Mouse (Mus musculus): ENCODE data around the gene Cpxm2.

The Cpxm2 gene

DNA sequence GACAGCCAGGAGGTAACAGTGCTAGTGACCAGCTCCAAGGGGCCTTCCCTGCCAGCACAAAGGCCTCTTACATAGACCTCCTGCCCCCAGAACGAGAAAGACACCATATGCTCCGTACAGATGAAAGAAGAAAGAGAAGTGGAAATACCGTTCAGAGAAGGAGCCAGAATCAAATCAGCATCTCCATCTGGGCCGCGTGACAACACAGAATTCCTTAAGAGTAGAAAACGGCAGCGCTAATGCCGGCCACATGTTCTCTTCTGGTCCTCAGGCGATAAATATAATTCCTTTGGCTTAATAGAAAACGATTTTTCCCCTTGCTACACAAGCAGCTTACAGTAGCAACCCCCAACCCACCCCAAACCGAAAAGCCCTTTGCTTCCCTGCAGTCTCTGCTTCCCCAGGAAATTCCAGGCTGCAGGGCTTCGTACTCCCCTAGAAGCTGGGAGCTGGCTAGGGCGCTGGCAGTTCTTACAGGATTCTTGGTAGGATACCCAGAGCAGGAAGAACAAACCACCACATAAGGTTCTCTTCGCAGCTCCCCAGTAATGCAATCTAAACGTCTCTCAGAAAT, 9.2 kb downstream of the Cpxm2 start:
- no peak for DNase-seq (ENCODE audit: low read depth, low spot score)

GRCm38 (mm10) chr7:132128687-132129086, 25.9 kb downstream of the Cpxm2 start:
- DNase-seq (ENCODE audit: low read depth, low spot score) = no peak

- DNase-seq (ENCODE audit: low read depth, low spot score) = no peak
These were observed 29.6 kb downstream of the Cpxm2 start for GRCm38 (mm10) chr7:132124948-132125347.

DNA sequence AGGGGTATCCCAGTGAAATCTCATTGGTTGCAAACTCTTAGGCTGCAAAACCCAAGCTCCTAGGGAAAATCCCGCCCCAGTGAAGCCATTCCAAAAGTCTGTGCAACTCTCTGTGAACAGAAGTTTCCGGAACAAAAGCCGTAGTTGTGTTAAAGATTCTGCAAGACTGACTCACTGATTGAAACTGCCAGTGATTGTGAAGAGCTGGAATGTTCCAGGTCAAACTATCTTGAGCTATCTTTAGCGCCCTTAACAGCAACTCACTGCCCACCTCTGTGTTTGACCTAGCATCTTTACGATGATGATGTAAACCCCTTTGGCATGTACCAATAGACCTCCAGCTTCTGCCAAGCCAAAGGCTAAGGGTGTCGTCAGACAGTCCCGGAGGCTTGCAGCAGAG, 31.3 kb downstream of the Cpxm2 start:
- DNase-seq (ENCODE audit: low read depth, low spot score) = no peak

DNA sequence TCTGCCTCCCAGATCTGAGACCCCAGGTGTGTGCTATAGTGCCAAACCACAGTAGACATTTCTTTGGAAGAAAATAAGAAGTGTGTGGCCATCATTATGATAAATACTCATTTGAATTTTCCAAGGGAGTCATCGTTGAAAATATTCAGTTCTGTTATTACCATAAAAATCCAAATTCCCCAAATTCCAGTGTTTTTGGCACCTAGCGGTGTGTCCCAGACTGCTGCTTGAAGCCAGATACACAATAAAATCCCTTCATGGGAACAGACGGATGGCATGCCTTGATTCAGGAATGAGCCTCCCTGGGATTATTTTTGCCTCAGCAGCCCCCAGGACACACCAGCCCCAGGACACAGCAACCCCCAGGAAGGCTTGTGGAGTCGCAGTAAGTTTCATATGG, 34.7 kb downstream of the Cpxm2 start:
- no peak for DNase-seq (ENCODE audit: low read depth, low spot score)

- no peak for DNase-seq (ENCODE audit: low read depth, low spot score)
These were observed 42.8 kb downstream of the Cpxm2 start for GRCm38 (mm10) chr7:132111770-132112169.

- no peak for DNase-seq (ENCODE audit: low read depth, low spot score)
These were observed 44.2 kb downstream of the Cpxm2 start for GRCm38 (mm10) chr7:132110308-132110707.

DNA sequence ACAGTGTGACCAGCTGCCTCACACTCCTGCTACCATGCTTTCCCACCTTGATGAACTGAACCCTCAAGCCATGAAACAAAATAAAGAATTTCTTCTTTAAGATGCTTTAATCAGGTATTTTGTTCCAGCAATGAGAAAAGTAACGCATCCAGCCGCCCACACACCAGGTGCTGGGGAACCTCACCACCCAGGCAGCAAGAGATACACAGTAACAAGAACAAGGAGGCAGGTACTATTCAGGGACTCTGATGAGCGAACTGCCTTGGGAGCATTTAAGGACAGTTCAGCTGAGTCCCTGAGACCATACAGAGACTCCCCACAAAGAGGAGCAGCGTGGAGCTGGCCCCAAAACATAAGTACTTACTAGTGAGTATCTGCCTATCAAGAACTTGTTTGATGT, 47.6 kb downstream of the Cpxm2 start:
- no peak for DNase-seq (ENCODE audit: low read depth, low spot score)

DNA sequence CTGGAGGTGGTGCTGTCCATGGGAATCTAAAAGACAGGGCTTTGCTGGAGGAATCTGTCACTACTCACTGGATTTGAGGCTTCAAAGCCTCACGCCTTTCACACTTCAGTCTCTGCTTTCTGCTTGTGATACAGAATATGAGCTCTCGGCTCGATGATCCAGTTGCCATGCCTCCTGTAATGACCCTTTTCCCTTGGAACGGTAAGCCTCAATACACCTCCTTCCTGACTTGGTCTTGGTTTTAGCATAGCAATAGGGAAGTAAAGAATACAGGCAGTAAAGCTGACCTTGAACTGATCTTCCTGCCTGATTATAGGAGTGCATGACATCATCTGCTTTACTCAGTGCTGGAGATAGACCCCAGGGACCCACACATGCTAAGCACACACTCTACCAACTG, 49.2 kb downstream of the Cpxm2 start:
- no peak for DNase-seq (ENCODE audit: low read depth, low spot score)

DNA sequence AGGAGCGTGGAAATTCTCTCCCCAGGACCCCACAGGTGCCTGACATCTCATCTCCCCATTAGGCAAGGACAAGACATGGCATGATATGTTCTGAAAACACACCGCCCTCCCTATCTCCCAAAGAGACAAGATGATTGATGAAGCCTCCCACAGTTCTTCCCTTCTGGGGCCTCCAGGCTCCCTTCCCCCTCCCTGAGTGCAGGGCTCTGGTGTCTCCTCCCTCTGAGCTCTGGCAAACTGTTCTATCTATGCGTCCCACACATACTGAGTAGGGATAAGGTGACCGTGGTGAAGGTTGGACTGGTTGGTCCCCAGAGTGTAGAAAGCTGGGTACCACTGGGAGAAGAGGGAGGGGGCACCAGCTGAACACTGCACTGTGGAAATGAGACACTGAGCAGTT, 56.1 kb downstream of the Cpxm2 start:
- DNase-seq (ENCODE audit: low read depth, low spot score) = no peak

DNA sequence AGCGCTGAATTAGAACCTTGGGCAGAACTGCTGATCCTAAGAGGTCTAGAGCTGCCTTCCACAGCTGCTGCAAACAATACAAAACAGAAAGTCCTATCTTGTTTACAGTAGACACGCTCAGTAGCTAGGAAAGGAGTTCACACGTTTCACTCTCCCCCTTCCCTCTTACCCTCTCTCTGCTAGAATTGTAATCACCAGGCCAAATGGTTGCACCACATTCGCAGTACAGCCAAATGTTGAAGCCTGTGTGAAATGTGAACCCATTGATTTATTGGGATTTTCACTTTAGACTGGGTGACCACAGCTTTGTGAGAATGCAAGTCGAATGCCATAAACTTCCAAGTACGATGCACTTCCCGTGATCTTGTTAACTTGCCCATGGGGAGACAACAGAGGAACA, 59.9 kb downstream of the Cpxm2 start:
- no peak for DNase-seq (ENCODE audit: low read depth, low spot score)

GRCm38 (mm10) chr7:132091551-132091950, 63.0 kb downstream of the Cpxm2 start:
- DNase-seq (ENCODE audit: low read depth, low spot score) = no peak

GRCm38 (mm10) chr7:132088606-132089005, 65.9 kb downstream of the Cpxm2 start:
- DNase-seq (ENCODE audit: low read depth, low spot score) = no peak

GRCm38 (mm10) chr7:132088181-132088580, 66.4 kb downstream of the Cpxm2 start:
- no peak for DNase-seq (ENCODE audit: low read depth, low spot score)

GRCm38 (mm10) chr7:132075825-132076224, 78.7 kb downstream of the Cpxm2 start:
- no peak for DNase-seq (ENCODE audit: low read depth, low spot score)

GRCm38 (mm10) chr7:132074503-132074902, 80.0 kb downstream of the Cpxm2 start:
- DNase-seq (ENCODE audit: low read depth, low spot score) = no peak

- no peak for DNase-seq (ENCODE audit: low read depth, low spot score)
These were observed 83.5 kb downstream of the Cpxm2 start for GRCm38 (mm10) chr7:132070877-132071625.

DNA sequence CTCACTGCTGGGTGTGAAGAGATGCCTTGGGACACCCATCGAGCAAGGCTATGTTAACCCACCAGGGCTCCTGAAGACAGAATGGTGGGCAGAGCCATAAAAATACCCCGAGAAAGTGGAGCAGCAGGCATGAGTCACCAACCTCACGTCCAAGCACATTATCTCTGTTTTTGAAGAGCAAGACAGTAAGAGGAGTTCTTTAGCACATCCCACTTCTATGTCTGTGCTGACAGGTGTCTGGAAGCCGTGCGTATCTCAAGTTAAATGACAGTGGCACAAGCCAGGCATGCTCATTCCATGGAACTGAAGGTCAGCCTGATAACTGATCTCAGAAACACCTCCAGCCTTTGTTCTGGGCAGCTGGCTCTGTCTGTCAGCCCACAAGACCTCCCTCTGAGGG, 86.6 kb downstream of the Cpxm2 start:
- no peak for DNase-seq (ENCODE audit: low read depth, low spot score)

GRCm38 (mm10) chr7:132067511-132067910, 87.0 kb downstream of the Cpxm2 start:
- DNase-seq (ENCODE audit: low read depth, low spot score) = no peak

GRCm38 (mm10) chr7:132060116-132060515, 94.4 kb downstream of the Cpxm2 start:
- DNase-seq (ENCODE audit: low read depth, low spot score) = no peak

- DNase-seq (ENCODE audit: low read depth, low spot score) = no peak
These were observed 98.0 kb downstream of the Cpxm2 start for GRCm38 (mm10) chr7:132056565-132056964.

DNA sequence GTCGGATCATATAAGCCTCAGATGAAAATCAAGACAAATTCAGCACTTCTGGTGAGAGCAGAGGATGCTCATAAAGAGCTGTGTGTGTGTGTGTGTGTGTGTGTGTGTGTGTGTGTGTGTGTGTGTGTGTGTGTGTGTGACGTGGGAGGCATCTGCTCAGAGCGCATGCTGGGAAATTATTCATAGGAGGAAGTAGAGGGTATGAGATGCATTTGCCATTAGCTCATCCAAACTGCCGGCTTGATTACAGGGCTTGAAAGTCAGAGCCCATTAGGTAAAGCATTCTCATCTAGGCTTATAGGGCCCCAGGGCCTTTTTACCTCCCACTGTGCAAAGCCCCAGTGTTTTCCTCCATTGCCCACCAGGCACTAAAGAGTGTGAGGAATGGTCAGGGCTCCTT, 107.9 kb downstream of the Cpxm2 start:
- DNase-seq (ENCODE audit: low read depth, low spot score) = no peak

DNA sequence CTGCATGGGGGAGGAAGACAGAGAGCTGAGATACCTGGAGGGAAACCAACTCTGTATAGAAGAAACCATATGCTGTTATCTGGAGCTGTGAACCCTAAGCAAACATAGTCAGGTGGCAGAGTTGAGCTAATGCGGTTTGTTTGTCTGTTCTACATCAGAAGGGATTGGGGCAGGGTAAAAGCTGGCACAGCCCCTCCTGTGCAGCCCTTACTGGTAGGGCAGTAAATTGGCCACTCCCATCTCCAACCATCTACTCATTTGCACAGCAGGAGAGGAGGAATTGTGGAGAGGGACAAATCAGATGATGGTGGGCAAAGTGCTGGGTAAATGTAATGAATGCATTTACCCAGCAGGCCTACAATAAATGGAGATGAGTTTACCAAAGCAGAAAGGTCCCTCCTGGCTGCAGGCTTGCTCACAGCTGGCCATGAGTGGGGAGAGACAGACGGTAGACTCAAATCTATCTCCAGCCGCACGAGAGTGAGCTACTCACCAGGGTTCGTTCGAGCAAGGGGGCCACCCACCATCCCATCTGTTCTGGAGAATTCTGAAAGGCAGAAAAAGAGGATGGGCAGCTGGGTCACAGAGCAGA, 122.5 kb downstream of the Cpxm2 start:
- no peak for DNase-seq (ENCODE audit: low read depth, low spot score)

All from WW6 (cell line).